Mouse (Mus musculus) lung, postnatal 0 days (tissue): ENCODE measurements at regions not wholly inside any gene's neighbourhood (a gene's known extent, or its start where the extent isn't known, plus 50 kb on each side); places are given as distances from the start of the nearest gene placed in this dataset.

Experiments
- CTCF ChIP-seq: IDR thresholded peaks from 2 replicates; pipeline ENCODE4 v1.5.1; 2016; ENCODE audit warnings: antibody characterized with exemption, mild to moderate bottlenecking
- EP300 ChIP-seq: IDR thresholded peaks from 2 replicates; pipeline ENCODE4 v1.6.1; 2016; ENCODE audit warnings: antibody characterized with exemption, mild to moderate bottlenecking, control low read depth

DNA sequence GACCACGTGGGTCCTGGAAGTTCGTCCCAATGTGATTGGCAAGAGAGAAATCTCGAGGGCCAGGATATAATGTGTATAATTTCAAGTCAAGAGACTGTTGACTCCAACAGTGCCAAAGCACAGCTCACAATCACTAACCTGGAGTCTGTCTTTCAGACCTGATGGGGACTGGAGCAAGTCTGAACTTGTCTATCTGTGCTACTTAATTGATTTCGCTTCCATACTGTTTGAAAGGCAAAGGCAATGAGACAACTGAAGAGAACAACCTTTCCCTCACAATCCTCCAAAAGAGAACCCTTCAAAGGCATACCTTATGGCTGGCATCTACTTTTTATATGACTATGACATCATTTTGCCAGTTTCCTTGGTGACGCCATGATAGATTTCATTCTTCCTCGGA is 390.5 kb upstream of the Pkdcc start:
- no peak for TF ChIP-seq CTCF
- TF ChIP-seq EP300: no peak
